Mouse (Mus musculus) hindbrain, embryonic 13.5 days (tissue): Measurements from ENCODE around the gene Rpl7a. TPM values are rescaled to one million over a fixed set of nuclear protein-coding genes. Genes with fewer than 3 reads are reported as not detected.
"Not testable (repeated sequence)": the region's sequence is repeated elsewhere in the genome, so short reads cannot be mapped to it uniquely, and the experiment has no call there.

Experiments
- ATAC-seq: fragments of 200-750 bp; cut with Nextera tagmentation; 2 replicates; pipeline ENCODE4 v1.8.0; 2017; ENCODE audit warnings: moderate TSS enrichment; ENCODE audit not compliant: low FRiP score
- H3K27ac ChIP-seq: fragments of 300-500 bp; sonication (generic); 2 replicates; pipeline ENCODE4 v1.5.1; 2015; ENCODE audit warnings: inconsistent platforms, mild to moderate bottlenecking, moderate library complexity
- H3K27me3 ChIP-seq: fragments of 300-500 bp; sonication (generic); 2 replicates; pipeline ENCODE4 v1.6.1; 2015; ENCODE audit warnings: mild to moderate bottlenecking, inconsistent platforms
- H3K36me3 ChIP-seq: fragments of 300-500 bp; sonication (generic); 2 replicates; pipeline ENCODE4 v1.6.1; 2015; ENCODE audit warnings: mild to moderate bottlenecking, inconsistent platforms
- H3K4me1 ChIP-seq: fragments of 300-500 bp; sonication (generic); replicated peaks from 2 replicates; pipeline ENCODE4 v1.6.1; 2015; ENCODE audit warnings: inconsistent platforms
- H3K4me2 ChIP-seq: fragments of 300-500 bp; sonication (generic); 2 replicates; pipeline ENCODE4 v1.6.1; 2015; ENCODE audit warnings: inconsistent platforms, mild to moderate bottlenecking, moderate library complexity
- H3K4me3 ChIP-seq: fragments of 300-500 bp; sonication (generic); 2 replicates; pipeline ENCODE4 v1.5.1; 2015; ENCODE audit warnings: mild to moderate bottlenecking, inconsistent platforms
- H3K9ac ChIP-seq: fragments of 300-500 bp; sonication (generic); 2 replicates; pipeline ENCODE4 v1.6.1; 2015; ENCODE audit warnings: mild to moderate bottlenecking, inconsistent platforms
- H3K9me3 ChIP-seq: fragments of 300-500 bp; sonication (generic); 2 replicates; pipeline ENCODE4 v1.6.1; 2016; ENCODE audit warnings: inconsistent platforms
- WGBS: fragments of 180-500 bp; shearing (Covaris S2); methylation state at CpG from one replicate; pipeline ENCODE4 v1.1.7; 2015; 5-methylcytosine and 5-hydroxymethylcytosine counted together
- polyA plus RNA-seq: library from polyadenylated mRNA; unstranded; fragments of >200 nt; fragmentation: Nextera tagmentation; extraction: Ambion mirVana; gene quantifications from 2 replicates; pipeline ENCODE4 v1.2.1, GENCODE M21; 2015

The Rpl7a gene
- polyA plus RNA-seq: 506 and 509 TPM in 2 replicates

DNA sequence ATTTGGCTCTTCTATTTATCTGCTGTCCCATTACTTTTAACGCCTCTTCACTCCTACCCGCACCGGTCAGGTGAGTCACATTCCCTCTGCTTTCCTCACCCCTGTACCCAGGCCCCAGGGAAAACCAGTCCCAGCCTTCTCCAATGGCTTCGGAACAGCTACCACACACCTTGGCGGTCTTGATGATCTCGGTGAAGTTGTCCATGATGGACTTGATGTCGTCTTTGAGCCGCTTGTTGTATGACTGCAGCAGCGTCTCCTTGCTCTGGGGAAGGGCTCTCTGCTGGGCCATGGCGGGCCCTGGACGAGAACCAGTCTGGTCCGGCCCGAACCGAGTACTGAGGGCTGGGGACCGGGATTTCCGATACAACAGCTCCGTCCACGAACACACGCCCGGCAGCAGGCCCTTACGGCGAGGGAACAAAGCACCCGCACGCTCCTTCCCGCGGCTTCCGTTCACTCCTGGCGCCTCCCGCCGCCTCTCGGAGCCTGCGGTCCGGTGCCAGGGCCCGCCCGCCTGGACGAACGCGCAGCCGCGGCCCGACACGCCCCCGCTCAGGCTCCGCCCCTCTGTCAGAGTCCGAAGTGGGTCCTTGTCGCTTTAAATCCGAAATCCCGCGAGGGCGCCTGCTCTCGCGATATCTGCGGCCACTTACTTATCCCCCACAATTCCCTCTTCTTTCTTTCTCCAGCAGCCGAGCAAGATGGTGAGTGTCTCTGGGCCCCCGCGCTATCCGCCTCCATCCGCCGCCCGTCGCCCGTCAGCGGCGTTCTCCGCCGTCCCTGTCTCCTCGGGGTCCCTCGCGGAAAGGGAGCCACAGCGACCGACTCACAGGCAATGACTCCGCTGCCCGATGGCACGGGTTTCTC lies at the start of gene Rpl7a, which contains the start of gene Med22:
Gene Rpl7a (plus strand): TSS at position 641 of the 870 bp plus-strand sequence.
Gene Med22 (minus strand): TSS at position 554 of the 870 bp plus-strand sequence.
- Histone ChIP-seq H3K27me3 (no peaks in the 10 kb centered on the region), H3K27ac (peak within 1 kb of the TSS; percentile 96), H3K9me3 (no peaks in the 10 kb centered on the region), H3K36me3 (peaks cover 67% of the 10 kb centered on the region), H3K4me3 (peak within 1 kb of the TSS; percentile 85), H3K4me2 (peak within 1 kb of the TSS; percentile 100), H3K4me1 (peaks cover 55% of the 10 kb centered on the region), H3K9ac (peak within 1 kb of the TSS; percentile 99)
- WGBS: under 1% methylated on average over 73 of the region's 74 CpGs
- peak; percentile 93 for ATAC-seq

DNA sequence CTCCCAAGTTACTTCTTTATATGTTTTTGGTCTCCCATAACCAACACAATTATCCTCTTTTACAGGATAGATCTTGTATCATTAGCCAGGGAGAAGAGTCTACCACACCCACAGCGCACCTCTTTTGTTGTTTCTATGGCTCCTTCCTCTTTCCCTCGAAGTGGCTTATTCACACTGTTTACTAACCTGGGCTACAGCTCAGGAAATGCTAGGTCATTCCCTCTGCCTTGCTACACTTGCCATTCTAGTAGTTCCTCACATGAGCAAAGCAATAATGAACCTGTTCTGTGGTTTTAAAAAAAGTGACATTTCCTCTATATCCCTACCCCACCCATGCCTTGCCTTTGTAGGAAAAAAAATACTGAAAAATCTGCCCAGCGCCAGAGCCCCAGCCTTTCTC lies 47.7 kb upstream of the Rpl7a start:
- H3K27me3 ChIP-seq: no peaks in the 10 kb centered on the region
- WGBS: 82% methylated on average over 3 of the region's 3 CpGs
- no peak for ATAC-seq
- H3K4me3 ChIP-seq: no peak overlapping the region
- no peak overlapping the region for H3K9ac ChIP-seq
- no peaks in the 10 kb centered on the region for H3K4me1 ChIP-seq
- no peak overlapping the region for H3K27ac ChIP-seq
- no peaks in the 10 kb centered on the region for H3K36me3 ChIP-seq
- H3K9me3 ChIP-seq: no peaks in the 10 kb centered on the region
- no peak overlapping the region for H3K4me2 ChIP-seq

DNA sequence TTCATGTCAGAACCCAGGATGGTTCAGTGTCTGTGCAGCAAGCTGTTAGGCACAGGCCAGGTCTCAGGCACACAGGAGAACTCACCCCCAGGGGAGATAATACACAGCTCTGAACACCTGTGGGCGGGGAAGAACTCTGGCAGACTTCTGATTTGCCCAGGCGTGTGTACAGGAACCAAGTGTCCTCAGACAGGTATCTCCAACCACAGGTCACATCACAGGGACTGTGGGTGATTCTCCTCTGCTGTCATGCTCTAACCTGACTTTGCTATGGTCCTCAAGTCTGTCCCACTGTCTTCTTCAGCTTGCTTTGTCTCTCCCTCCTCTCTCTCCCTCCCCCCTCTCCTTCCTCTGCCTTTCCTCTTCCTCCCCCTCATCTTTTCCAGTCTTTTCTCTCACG lies 45.7 kb upstream of the Rpl7a start, which contains the start of gene Abo:
Gene Abo (minus strand): TSS at position 101 of the 400 bp plus-strand sequence.
- Histone ChIP-seq H3K4me2 (no peak within 1 kb of the TSS), H3K36me3 (no peaks in the 10 kb centered on the region), H3K27ac (no peak within 1 kb of the TSS), H3K9ac (no peak within 1 kb of the TSS), H3K4me1 (no peaks in the 10 kb centered on the region), H3K9me3 (no peaks in the 10 kb centered on the region), H3K27me3 (no peaks in the 10 kb centered on the region), H3K4me3 (no peak within 1 kb of the TSS)
- 67% methylated on average over 3 of the region's 3 CpGs for WGBS
- ATAC-seq: no peak

DNA sequence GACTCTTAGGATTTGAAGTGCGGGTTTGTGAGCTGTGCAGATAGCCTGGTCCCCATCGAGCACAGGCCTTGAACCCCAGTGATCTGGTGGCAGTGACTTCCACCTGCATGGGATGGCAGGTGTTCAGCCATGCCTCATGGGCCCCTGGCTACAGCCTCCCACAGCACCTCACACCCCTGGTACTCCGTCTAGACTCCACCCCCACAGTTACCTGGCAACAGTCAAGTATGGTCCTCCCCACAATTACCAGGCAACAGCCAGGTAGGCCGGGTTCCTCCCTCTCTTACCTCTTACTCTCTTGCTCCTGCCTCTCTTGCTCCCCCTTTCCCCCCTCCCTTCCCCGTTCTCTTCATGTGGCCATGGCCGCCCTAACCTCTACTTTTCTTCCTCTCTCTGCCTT lies 39.9 kb upstream of the Rpl7a start:
- Histone ChIP-seq H3K27ac (no peak overlapping the region), H3K4me3 (no peak overlapping the region), H3K4me2 (no peak overlapping the region), H3K36me3 (no peaks in the 10 kb centered on the region), H3K9me3 (no peaks in the 10 kb centered on the region), H3K4me1 (no peaks in the 10 kb centered on the region), H3K27me3 (no peaks in the 10 kb centered on the region), H3K9ac (no peak overlapping the region)
- no peak for ATAC-seq
- WGBS: 75% methylated on average over 6 of the region's 6 CpGs

- peaks cover 3% of the 10 kb centered on the region; the same call in 1 of the 2 replicates for H3K9me3 ChIP-seq
- no peaks in the 10 kb centered on the region for H3K4me1 ChIP-seq
- no peaks in the 10 kb centered on the region for H3K27me3 ChIP-seq
- no peaks in the 10 kb centered on the region for H3K36me3 ChIP-seq
- ATAC-seq: no peak
- H3K4me3 ChIP-seq: no peak overlapping the region
- no peak overlapping the region for H3K9ac ChIP-seq
- no peak overlapping the region for H3K27ac ChIP-seq
- no peak overlapping the region for H3K4me2 ChIP-seq
These were observed 32.0 kb upstream of the Rpl7a start for GRCm38 (mm10) chr2:26878571-26878970.

DNA sequence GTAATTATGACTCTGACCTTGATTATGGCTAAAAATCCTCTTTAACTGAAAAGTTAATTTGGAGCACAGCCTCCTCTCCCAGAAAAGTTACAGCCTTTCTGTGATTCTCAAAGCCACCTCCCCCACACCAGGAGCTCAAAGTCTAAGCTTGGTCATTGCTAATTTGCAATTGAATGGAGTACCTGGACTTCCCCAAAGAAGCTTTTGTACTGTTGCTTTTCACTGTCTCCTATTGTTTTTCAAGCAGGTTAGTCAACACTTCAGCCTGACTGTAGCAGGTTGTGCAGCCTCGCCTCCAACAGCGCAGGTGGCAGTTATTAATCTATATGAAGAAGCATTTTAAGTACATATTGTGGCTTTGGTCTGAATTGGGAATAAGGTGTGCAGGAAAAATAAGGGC lies 25.0 kb upstream of the Rpl7a start:
- ATAC-seq, H3K27ac ChIP-seq, H3K27me3 ChIP-seq, H3K9ac ChIP-seq, H3K4me2 ChIP-seq, H3K4me3 ChIP-seq, H3K4me1 ChIP-seq: not testable (repeated sequence)
- WGBS: 79% methylated on average over 2 of the region's 2 CpGs
- H3K36me3 ChIP-seq: peaks cover 31% of the 10 kb centered on the region
- H3K9me3 ChIP-seq: peaks cover 10% of the 10 kb centered on the region; the same call in 1 of the 2 replicates

DNA sequence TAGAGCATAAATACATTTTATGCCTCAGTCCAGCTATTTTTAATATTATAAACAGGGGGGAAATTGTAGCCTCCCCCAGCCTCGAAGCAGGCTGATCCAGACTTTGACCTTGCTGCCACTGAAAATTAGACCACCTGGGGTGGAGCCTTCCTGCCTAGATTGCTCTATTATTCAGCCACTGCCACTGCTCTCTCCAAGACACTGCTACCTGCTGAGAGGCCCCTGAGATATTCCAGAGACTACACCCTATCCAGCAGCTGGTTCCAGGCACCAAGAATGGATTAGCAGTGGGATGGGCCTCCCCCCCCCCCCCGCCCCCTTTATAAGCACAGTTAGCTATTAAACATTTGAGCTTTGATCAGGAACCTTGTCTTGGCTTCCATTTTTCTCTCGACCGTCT lies 24.4 kb upstream of the Rpl7a start:
- H3K27me3 ChIP-seq, H3K9ac ChIP-seq, H3K27ac ChIP-seq, ATAC-seq, H3K4me3 ChIP-seq, H3K4me1 ChIP-seq, H3K4me2 ChIP-seq: not testable (repeated sequence)
- peaks cover 10% of the 10 kb centered on the region; the same call in 1 of the 2 replicates for H3K9me3 ChIP-seq
- whole genome bisulfite sequencing: 74% methylated on average over 4 of the region's 4 CpGs
- peaks cover 37% of the 10 kb centered on the region for H3K36me3 ChIP-seq

- ATAC-seq: no peak
- Histone ChIP-seq H3K36me3 (peaks cover 89% of the 10 kb centered on the region), H3K27ac (no peak overlapping the region), H3K27me3 (no peaks in the 10 kb centered on the region), H3K4me2 (no peak overlapping the region), H3K4me1 (peaks cover 2% of the 10 kb centered on the region; the same call in 1 of the 2 replicates), H3K9me3 (no peaks in the 10 kb centered on the region), H3K9ac (no peak overlapping the region), H3K4me3 (no peak overlapping the region)
- WGBS: 92% methylated on average over 4 of the region's 4 CpGs
These were observed 14.7 kb upstream of the Rpl7a start for GRCm38 (mm10) chr2:26895898-26896297.

DNA sequence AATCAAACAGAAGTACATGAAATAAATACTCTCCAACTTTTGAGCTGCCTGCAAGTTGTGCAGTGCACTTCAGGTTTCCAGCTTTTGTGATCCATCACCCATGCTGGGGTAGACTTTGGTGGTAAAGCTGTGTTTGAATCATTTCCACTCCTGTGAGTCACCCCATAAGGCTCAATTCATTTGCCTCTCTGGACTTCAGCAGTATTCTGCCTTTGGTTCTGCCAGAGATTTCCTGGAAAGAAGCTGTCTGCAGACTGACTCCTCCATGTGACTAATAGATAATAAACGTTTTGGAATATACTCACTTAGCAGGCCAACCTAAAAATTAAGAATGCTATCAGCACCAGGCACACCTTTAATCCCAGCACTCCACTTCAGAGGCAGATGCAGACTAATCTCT lies 9.8 kb upstream of the Rpl7a start:
- H3K9me3 ChIP-seq: no peaks in the 10 kb centered on the region
- H3K27me3 ChIP-seq: no peaks in the 10 kb centered on the region
- ATAC-seq: no peak
- H3K4me2 ChIP-seq: no peak overlapping the region
- peaks cover 63% of the 10 kb centered on the region for H3K36me3 ChIP-seq
- H3K27ac ChIP-seq: no peak overlapping the region
- WGBS: 84% methylated on average over 1 of the region's 1 CpGs
- H3K9ac ChIP-seq: no peak overlapping the region
- peaks cover 27% of the 10 kb centered on the region for H3K4me1 ChIP-seq
- no peak overlapping the region for H3K4me3 ChIP-seq

- Histone ChIP-seq H3K36me3 (peaks cover 63% of the 10 kb centered on the region), H3K9me3 (no peaks in the 10 kb centered on the region), H3K4me1 (peaks cover 27% of the 10 kb centered on the region), H3K9ac (peak overlapping the region; percentile 83), H3K4me3 (peak overlapping the region; percentile 64), H3K27me3 (no peaks in the 10 kb centered on the region), H3K27ac (no peak overlapping the region), H3K4me2 (peak overlapping the region; percentile 75)
- 16% methylated on average over 7 of the region's 7 CpGs for WGBS
- ATAC-seq: no peak
These were observed 8.6 kb upstream of the Rpl7a start for GRCm38 (mm10) chr2:26901834-26902400.

DNA sequence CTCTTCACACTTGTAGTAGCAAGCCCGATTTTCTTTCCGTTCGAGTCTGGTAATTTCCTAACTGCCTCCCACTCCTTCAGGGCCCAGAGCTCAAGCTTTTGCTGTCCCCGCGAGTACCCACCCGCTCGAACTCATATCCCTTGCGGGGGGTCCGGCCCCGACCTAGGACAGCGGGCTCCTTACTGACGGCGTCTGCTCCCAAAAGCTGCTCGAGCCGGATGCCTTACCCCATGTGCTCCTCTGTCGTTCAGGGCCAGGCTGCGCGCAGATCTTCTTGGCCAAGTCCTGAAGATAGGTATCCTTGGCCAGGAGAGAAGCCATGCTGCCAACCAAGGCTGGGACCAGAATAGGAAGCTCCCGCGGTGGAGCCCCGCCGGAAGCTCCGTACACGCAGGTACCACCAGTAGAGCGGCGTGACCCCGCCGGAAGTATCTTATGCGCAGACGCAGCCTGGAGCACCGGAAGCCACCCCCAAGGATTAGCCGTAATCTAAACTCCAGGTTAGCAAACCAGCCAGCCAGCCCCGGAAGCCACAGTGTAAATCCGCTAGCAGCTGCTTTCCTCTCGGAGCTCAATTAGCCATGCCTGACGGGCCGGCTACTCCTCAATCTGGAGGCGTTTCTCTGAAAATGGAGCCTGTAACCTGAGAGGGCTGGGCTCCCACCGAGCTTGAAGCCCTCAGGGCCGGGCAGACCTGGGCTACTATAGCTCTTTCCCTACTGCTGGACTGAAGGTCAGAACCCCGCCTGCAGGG lies 7.9 kb upstream of the Rpl7a start, which contains the start of gene Surf6:
Gene Surf6 (minus strand): TSS at position 413 of the 754 bp plus-strand sequence.
- Histone ChIP-seq H3K4me1 (peaks cover 32% of the 10 kb centered on the region), H3K4me2 (peak within 1 kb of the TSS; percentile 75), H3K9me3 (no peaks in the 10 kb centered on the region), H3K4me3 (peak within 1 kb of the TSS; percentile 64), H3K27ac (peak within 1 kb of the TSS; percentile 92), H3K27me3 (no peaks in the 10 kb centered on the region), H3K36me3 (peaks cover 63% of the 10 kb centered on the region), H3K9ac (peak within 1 kb of the TSS; percentile 83)
- under 1% methylated on average over 41 of the region's 41 CpGs for WGBS
- peak; percentile 95 for ATAC-seq

DNA sequence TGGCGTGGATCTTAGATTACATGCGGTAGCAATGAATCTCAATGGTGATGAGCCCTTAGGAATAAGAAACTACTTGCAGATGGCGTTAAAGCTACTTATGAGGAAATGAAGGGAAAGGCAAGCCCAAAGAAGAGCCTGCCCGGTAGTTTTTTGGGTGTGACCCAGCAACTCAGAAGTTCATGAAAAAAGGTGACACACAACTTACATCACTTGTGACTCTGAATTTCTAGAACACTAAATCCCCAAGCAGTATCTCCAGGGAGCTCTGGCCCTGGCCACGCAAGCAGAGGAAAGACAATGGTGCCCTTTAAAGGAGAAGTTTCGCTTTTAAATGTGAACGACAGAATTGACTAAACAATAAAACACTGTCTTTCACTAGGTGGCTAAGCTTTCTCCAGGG lies 7.3 kb upstream of the Rpl7a start:
- Histone ChIP-seq H3K27ac (peak overlapping the region; percentile 92), H3K36me3 (peaks cover 63% of the 10 kb centered on the region), H3K27me3 (no peaks in the 10 kb centered on the region), H3K9me3 (no peaks in the 10 kb centered on the region), H3K4me3 (peak overlapping the region; percentile 64), H3K9ac (peak overlapping the region; percentile 83), H3K4me2 (peak overlapping the region; percentile 75), H3K4me1 (peaks cover 39% of the 10 kb centered on the region)
- ATAC-seq: no peak
- 13% methylated on average over 7 of the region's 7 CpGs for WGBS
